Mouse (Mus musculus) bone marrow macrophage, adult 2 months (primary cell): ENCODE results near the gene Gm29776. TPM values are rescaled to one million over a fixed set of nuclear protein-coding genes. Genes with fewer than 3 reads are reported as not detected.

ENCODE experiments used
- H3K27ac ChIP-seq: 2 replicates; pipeline ENCODE4 v1.5.1; 2012; ENCODE audit warnings: low read depth, low read length; ENCODE audit not compliant: insufficient read depth
- H3K4me1 ChIP-seq: 2 replicates; pipeline ENCODE4 v1.6.1; 2012; ENCODE audit warnings: low read length; ENCODE audit not compliant: control insufficient read depth, insufficient read depth
- H3K4me3 ChIP-seq: 2 replicates; pipeline ENCODE4 v1.5.1; 2012; ENCODE audit warnings: mild to moderate bottlenecking, low read length, moderate library complexity; ENCODE audit not compliant: insufficient read depth
- CTCF ChIP-seq: IDR thresholded peaks from 2 replicates; pipeline ENCODE4 v1.5.1; 2012; ENCODE audit warnings: low read depth, mild to moderate bottlenecking, low read length, moderate library complexity
- POLR2A ChIP-seq: IDR thresholded peaks from 2 replicates; pipeline ENCODE4 v1.6.1; 2012; ENCODE audit warnings: mild to moderate bottlenecking, low read depth, low read length, borderline replicate concordance
- polyA plus RNA-seq: library from polyadenylated mRNA; stranded (reverse); fragments of >200 nt; gene quantifications from 2 replicates; pipeline ENCODE4 v1.2.4, GENCODE M21; 2012; ENCODE audit not compliant: missing spikeins, insufficient read depth, insufficient read length

The Gm29776 gene
- polyA plus RNA-seq, 1 experiment = not detected

DNA sequence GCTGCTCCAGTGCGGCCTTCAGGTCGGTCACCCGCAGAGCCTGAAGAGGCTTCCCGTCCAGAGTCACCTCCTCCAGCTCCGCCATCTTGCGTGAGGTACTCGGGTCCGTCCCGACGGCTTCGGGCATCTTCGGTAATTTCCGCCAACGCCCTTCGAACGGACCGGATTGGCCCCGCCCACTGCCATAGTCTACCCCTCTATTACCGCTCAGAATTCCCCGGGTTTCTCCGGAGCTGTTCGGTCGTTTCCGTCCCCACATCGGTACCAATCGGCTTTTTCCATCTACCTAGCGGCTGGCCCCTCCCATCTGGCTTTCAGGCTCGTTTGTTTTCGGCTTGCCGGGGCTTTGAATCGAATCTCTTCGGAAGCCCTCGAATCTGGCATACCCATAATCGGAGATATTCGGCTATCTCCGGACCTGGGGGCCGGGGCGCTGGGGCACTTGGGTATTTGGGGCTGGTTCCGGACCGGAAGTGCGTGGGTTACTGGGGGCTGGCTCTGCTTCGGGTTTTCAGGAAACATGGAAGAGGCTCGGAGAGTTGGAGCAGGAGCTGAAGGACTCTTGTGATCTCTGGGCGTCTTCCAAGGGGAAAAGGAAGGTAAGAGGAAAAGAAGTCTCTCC lies 12.0 kb downstream of the Gm29776 start, which contains the start of gene Acin1:
Acin1 (minus strand) TSS at position 410 of the 622 bp plus-strand sequence.
- peak within 1 kb of the TSS; percentile 79 for H3K4me3 ChIP-seq
- peaks cover 8% of the 10 kb centered on the region for H3K4me1 ChIP-seq
- peak within 1 kb of the TSS; percentile 90 for H3K27ac ChIP-seq
- 0 out of 2 replicates have a peak, but pooled peaks have one; percentile 72 for TF ChIP-seq POLR2A
- TF ChIP-seq CTCF = no peak

DNA sequence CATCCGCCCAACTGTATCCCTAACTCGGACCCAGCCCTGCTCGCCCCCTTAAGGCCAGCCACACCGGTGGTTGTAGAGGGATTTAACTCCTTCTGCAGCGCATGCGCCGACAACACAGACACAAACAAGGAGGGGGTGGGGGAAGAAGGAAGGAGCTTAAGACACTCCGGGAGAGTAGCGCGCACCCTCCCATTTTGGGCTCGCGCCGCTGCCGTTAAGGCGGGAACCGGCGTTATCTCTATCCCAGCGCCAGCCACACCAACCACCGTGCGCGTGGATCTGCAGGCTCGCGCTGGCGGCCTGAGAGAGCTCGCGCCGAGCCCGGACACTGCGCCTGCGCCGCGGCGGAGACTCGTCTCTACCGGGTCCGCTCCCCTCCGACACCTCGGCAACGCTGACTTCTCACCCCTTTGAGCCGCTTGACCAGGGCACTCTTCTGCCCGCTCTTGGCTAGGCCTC lies 12.5 kb downstream of the Gm29776 start, which contains the start of gene 1700123O20Rik:
1700123O20Rik (plus strand) TSS at position 154 of the 459 bp plus-strand sequence.
- peaks cover 8% of the 10 kb centered on the region for H3K4me1 ChIP-seq
- H3K4me3 ChIP-seq = peak within 1 kb of the TSS; percentile 79
- no peak for TF ChIP-seq CTCF
- TF ChIP-seq POLR2A = 0 out of 2 replicates have a peak, but pooled peaks have one; percentile 22
- H3K27ac ChIP-seq = peak within 1 kb of the TSS; percentile 90

DNA sequence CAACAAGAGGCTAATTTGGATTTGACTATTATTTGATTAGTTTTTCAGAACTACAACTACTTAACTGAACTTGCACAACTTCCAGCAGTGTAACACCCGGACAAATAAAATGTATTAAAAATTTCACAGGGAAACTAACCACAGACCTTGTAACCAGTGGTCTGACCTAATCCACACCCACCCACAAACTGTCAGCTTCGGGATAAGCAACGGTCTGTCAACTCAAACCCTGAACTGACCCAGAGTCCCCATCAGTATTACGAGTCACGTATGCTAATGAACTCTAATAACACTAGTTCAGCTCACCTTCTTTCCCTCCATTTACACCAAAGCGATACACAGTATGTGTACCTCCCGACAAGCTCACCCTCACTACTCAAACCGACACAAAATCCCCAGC lies 13.2 kb downstream of the Gm29776 start:
- Histone ChIP-seq H3K4me1 (peaks cover 8% of the 10 kb centered on the region), H3K27ac (0 out of 2 replicates have a peak overlapping the region, but pooled peaks have one; percentile 90), H3K4me3 (peak overlapping the region; percentile 79)
- TF ChIP-seq POLR2A (no peak), CTCF (no peak)

DNA sequence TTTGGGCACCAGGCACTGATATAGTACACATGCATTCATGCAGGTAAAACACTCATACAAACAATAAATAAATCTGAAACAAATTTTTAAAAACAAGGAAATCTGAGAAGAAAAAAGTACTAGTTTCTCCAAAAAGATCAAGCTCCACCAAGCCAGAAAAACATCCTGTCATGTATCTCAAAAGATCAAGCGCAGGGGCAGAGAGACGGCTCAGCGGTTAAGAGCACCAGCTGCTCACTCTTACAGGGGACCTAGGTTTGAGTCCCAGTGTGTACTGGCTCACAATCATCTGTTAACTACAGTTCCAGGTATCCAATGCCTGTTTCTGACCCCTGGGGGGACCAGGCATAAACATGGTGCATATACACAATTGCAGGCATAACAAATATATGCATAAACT lies 16.2 kb downstream of the Gm29776 start:
- Histone ChIP-seq H3K27ac (no peak overlapping the region), H3K4me3 (no peak overlapping the region), H3K4me1 (no peaks in the 10 kb centered on the region)
- TF ChIP-seq CTCF (no peak), POLR2A (no peak)

DNA sequence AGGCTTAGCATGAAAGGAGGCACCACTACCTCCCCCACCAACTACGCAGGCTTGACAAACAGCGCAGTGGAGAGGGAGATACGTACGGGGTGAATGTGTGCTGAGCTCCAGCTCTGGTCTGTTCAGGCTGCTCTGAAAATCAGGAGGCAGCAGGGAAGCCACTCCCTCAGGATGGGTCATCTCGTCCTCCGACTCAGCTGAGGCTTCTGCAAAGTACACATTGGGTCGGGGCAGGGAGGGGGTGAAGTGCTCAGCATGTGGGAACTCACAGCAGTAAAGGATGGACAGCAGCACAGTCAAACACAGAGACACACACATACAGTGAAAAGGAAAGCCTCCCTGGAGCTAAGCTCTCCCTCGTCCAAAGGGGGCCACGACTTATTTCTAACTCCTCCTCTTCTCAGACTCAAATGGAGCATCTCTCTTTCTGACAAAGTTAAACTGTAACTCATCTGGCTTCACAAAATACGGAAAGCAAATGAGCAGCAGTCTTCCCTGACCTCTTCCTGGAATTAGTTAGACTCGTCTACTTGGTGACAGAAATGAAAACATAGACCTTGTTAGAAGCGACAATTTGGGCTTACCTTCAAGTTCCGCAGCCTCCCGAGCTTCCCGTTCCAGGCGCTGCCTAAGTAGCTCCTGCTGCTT lies 19.9 kb downstream of the Gm29776 start:
- no peak overlapping the region for H3K27ac ChIP-seq
- no peaks in the 10 kb centered on the region for H3K4me1 ChIP-seq
- H3K4me3 ChIP-seq = no peak overlapping the region
- TF ChIP-seq CTCF = no peak
- no peak for TF ChIP-seq POLR2A

DNA sequence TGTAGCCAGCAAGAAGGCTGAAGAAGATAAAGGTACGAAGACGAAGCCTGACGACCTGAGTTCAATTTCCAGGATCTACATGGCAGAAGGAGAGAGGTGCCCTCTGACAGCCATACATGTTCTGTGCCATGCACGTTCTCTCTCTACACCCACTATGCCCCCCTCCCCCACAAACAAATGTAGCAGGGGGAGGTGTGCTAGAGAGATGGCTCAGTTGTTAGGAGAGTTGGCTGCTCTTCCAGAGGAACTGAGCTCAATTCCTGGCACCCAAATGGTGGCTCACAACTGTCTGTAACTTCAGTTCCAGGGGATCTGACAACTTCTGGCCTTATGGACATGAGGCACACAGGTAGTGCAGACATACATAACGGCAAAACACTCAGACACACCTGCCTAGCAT lies 22.3 kb downstream of the Gm29776 start:
- TF ChIP-seq POLR2A = no peak
- no peak for TF ChIP-seq CTCF
- no peak overlapping the region for H3K27ac ChIP-seq
- H3K4me1 ChIP-seq = no peaks in the 10 kb centered on the region
- H3K4me3 ChIP-seq = no peak overlapping the region

DNA sequence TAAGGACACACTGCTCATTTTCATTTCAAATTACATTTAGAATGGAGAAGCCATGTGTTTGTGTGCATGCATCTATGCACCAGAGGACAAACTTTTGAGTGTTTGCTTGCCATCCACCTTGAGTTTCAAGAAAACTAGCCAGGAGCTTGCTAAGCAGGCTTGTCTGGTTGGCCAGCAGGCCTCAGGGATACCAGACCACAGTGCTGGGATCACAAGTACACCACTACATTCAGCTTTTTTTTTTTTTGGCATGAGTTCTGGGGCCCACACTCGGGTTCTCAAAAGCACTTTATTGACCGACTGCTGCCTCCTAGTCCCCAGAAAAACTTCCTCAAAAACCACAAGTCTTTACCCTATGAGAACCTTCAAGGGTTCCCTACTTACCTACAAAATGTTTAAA lies 24.3 kb downstream of the Gm29776 start:
- no peak overlapping the region for H3K27ac ChIP-seq
- H3K4me3 ChIP-seq = no peak overlapping the region
- H3K4me1 ChIP-seq = no peaks in the 10 kb centered on the region
- TF ChIP-seq POLR2A (no peak), CTCF (no peak)

DNA sequence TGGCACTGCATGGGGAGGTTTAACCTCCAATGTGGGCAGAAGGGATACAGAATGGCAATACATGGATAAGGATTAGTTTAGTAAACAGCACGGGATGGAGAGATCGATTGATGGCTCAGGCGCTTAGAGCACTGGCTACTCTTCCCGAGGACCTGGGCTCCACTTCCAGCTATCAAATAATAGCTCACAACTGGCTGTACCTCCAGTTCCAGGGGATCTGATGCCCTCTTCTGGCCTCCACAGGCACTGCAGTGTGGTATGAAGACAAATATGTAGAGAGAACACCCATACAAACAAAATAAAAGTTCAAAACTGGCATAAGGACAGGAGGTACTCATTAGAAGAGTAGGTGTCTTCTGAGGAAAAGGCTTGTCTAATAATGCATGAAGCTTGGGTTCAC lies 29.3 kb downstream of the Gm29776 start:
- H3K27ac ChIP-seq = no peak overlapping the region
- no peaks in the 10 kb centered on the region for H3K4me1 ChIP-seq
- TF ChIP-seq POLR2A (no peak), CTCF (peak; percentile 34; the same call in 1 of the 2 replicates)
- no peak overlapping the region for H3K4me3 ChIP-seq

DNA sequence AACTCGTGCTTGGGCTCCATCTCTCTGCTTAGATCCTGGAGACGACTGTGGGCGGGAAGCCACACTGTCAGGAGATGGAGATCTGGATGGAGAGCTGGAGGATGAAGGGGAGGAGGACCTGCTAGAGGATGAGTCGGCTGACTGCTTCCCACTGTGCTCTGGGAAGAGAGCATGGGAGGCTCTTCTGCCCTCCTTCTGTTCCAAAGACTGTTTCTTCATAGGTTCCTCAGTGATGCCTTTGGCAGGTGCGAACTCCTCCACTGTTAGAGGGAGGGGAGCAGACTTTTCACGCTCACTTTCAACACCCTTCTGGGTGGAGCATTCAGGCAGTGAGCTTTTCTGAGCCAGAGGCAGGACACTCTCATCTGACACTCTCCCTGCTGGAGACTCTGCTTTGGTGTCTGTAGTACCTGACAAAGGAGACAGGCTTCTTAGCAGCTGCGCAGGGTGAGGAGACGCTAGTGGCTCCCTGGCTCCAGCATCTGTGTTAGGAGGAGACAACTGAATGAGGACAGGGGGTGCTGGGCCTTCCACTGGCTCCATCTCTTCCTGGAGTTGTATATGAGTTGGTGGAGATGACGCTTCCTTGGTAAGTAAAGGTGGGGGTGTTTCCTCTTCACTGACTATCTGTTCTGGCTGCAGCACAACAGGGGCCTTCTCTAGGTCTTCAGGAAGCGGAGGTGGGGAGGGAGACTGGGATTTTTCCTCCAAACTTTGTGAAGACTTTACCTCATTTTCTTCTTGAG lies 34.0 kb downstream of the Gm29776 start:
- Histone ChIP-seq H3K4me3 (no peak overlapping the region), H3K4me1 (no peaks in the 10 kb centered on the region)
- TF ChIP-seq CTCF = no peak
- TF ChIP-seq POLR2A = no peak

More for the DNA sequence above, 34.0 kb downstream of the Gm29776 start:
- H3K27ac ChIP-seq = no peak overlapping the region
